Mouse (Mus musculus) ES-Bruce4 (cell line): ENCODE data around the gene Art3.

Experiments used
- CTCF ChIP-seq: IDR thresholded peaks from one replicate; pipeline ENCODE4 v1.8.1; 2011; ENCODE audit warnings: low read depth, low read length
- POLR2A ChIP-seq: IDR thresholded peaks from one replicate; pipeline ENCODE4 v1.8.1; 2011; ENCODE audit warnings: low read length; ENCODE audit not compliant: insufficient read depth

DNA sequence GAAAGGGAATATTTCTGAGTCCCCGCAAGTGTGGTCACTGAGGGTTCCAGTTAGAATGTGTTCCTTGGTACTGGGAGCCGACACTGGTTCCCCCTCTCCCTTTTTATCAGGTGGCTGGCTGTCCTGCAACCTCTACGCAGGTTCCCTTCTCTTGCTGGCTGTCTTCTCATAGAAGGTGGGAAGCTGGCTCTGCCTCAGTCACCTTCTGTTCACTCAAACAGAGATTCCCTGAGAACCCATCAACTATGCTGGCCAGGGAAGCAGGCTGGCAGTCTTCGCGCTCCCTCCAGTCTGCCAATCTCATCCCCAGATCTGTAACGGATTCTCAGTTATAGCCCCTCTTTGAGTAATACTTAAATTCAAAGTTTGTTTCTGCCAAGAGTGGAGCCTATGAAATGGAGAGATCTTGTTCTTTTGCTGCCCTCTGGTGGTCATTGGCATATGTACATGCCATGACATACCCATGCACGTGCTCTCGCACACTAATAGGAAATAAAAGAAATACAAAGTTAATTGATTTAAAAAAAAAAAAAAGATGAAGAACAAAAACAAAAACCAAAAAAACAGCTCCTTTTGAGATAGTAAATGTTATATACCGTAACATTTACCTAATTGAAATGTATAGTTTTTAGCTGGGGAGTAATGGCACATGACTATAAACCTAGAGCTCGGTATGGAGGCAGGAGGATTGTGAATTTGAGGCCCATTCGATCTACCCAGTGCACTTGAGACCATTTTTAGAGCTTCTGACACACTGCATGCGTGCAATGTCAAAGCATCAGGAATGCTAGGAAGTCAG lies 50.1 kb downstream of the Art3 start:
- no peak for TF ChIP-seq POLR2A
- TF ChIP-seq CTCF: peak; percentile 2
